Mouse (Mus musculus): ENCODE measurements around the gene Fam78b.

Fam78b gene

DNA sequence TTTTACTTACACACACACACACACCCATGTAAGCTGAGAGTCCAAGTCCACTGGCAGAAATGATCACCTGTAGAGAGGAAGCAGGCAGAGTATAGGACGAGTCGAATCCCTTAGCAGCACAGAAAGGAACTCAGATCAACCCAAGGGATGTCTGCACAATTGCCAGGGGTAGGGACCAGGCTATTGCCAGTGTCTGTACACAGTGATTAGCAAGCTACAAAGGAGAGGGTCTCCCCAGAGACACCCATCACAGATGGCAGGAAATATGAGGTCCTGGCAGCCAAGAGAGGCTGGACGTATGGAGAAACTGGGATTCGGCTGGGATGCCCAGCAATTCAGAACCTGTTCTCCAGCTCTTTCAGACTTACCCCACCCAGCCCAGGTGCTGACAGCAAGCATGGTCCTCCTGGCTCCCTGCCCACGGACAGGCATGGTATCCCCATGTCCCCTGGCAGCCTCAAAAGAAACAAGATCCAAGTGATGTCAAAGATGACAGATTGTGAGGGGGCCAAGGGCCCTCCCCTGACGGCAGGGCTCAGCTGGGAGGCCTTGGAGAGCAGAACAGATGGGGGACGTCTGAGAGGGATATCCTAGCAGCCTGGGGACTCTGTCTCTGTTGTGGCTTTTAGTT is 12.1 kb downstream of the Fam78b start:
- TF ChIP-seq GATA4 (IDR thresholded peaks at IDR 0.05; ENCODE audit: insufficient replicate concordance, low read length), result no peak

GRCm38 (mm10) chr1:167016269-167016668 is 15.1 kb downstream of the Fam78b start:
- no peak for TF ChIP-seq GATA4 (IDR thresholded peaks at IDR 0.05; ENCODE audit: insufficient replicate concordance, low read length)

DNA sequence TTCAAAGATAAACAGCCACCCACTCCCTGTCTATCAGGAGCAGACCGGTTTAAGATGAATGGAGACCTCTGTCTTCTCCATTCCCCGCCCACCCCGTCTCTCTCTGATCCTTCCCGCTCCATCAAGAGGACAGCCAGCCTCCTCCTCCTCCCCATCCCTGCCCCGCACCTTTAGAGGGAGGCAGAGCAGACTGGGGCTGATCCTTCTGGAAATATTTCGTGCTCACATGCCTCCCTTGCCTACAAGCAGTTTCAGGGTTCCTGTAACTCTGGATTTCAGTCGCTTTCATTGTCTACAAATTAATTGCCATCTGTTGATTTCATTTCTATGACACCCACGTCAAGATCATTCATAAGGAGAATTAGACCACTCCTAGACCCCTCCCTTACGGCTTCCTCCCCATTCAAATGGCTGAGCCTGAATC is 20.8 kb downstream of the Fam78b start:
- no peak for TF ChIP-seq GATA4 (IDR thresholded peaks at IDR 0.05; ENCODE audit: insufficient replicate concordance, low read length)

DNA sequence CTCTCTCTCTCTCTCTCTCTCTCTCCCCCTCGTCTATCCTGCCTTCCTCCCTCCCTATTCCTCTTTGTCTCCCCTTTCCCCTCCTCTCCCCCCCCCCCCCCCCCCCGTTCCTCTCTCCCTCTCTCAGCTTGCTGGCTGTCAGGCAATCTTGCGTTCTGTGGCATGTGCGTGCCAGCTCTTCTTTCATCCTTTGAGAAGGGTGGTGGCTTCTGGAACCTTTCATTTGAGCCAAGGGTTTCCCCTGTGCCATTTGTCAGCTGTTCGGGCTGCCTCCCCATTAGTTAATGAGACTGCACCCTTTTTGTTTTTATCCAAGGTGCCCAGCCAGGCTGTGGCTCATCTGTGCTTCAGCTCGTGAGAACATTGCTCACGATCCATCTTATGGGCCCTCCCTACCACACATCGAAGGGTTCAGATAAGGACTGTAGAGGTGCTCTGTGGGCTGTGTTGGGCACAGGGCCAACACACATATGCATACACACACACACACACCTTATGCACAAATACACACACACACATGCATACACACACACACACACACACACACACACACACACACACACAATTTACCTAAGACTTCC is 21.4 kb downstream of the Fam78b start:
- no peak for TF ChIP-seq GATA4 (IDR thresholded peaks at IDR 0.05; ENCODE audit: insufficient replicate concordance, low read length)

- no peak for TF ChIP-seq GATA4 (IDR thresholded peaks at IDR 0.05; ENCODE audit: insufficient replicate concordance, low read length)
These were observed 22.6 kb downstream of the Fam78b start for GRCm38 (mm10) chr1:167023794-167024193.

DNA sequence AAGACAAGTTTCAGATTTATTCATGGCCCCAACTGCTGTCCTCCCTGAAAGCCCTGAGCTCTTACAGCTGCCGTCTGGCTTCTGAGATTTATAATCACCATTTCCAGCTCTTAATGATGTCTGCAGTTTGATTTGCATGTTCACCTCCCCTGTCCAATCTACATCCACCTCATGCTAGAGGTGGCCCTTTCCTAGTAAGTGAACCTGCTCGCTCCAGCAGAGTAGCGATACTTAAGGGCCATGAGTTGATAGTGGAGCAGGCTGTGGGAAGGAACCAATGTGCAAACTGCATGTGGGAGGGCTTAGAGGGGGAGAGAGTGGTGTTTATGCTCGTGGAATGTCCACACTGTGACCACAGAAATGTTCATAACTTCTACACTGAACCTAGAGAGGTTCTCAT is 23.7 kb downstream of the Fam78b start:
- no peak for TF ChIP-seq GATA4 (IDR thresholded peaks at IDR 0.05; ENCODE audit: insufficient replicate concordance, low read length)

GRCm38 (mm10) chr1:167032046-167032648 is 30.9 kb downstream of the Fam78b start:
- TF ChIP-seq GATA4 (IDR thresholded peaks at IDR 0.05; ENCODE audit: insufficient replicate concordance, low read length), result no peak

- no peak for TF ChIP-seq GATA4 (IDR thresholded peaks at IDR 0.05; ENCODE audit: insufficient replicate concordance, low read length)
These were observed 33.2 kb downstream of the Fam78b start for GRCm38 (mm10) chr1:167034435-167034834.

- TF ChIP-seq GATA4 (IDR thresholded peaks at IDR 0.05; ENCODE audit: insufficient replicate concordance, low read length), result no peak
These were observed 41.3 kb downstream of the Fam78b start for GRCm38 (mm10) chr1:167042558-167042957.

DNA sequence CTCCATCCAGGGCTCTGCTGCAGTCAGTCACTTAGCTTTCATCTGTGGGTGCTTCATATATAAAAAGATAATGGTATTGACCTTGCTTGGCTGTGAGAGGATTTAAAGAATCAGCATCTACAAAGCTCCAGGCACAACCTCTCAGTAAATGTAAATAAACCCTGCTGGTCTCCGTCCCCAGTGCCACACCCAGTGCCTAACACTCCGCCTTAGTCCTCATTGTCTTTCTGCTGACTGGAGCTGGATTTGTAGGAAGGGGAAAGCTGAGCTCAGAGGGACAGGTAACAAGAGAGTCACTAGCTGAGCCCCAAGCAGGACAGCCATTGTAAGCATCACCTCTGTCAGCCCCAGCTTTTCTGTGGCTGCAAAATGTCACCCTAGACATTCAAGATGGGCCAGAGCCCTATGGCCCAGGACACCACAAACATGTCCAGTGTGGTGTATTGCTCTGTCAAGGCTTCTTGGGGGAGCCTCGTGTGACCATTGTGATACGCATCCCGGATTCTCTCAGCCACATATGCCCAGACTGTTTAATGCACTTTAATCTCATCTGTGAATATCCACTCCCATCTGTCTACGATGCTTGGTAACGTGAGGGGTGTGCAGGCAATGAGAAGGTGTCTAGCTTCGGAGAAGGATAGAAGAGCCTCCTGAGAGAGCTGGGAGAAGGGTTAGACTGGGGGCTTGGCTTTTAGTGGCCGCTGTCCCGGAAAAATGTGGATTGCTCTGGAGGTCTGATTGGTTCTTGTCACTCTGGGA is 45.1 kb downstream of the Fam78b start:
- no peak for TF ChIP-seq GATA4 (IDR thresholded peaks at IDR 0.05; ENCODE audit: insufficient replicate concordance, low read length)

DNA sequence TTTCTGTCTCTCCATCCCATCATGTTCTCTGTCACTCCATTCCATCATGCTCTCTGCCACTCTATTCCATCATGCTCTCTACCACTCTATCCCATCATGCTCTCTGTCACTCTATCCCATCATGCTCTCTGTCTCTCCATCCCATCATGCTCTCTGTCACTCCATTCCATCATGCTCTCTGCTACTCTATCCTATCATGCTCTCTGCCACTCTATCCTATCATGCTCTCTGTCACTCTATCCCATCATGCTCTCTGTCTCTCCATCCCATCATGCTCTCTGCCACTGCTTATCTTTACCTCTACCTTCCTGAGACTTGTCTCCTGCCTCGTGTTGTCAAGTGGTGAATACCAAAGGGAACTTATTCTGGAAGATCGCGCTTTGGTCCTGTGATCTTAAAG is 49.6 kb downstream of the Fam78b start:
- TF ChIP-seq GATA4 (IDR thresholded peaks at IDR 0.05; ENCODE audit: insufficient replicate concordance, low read length), result no peak

DNA sequence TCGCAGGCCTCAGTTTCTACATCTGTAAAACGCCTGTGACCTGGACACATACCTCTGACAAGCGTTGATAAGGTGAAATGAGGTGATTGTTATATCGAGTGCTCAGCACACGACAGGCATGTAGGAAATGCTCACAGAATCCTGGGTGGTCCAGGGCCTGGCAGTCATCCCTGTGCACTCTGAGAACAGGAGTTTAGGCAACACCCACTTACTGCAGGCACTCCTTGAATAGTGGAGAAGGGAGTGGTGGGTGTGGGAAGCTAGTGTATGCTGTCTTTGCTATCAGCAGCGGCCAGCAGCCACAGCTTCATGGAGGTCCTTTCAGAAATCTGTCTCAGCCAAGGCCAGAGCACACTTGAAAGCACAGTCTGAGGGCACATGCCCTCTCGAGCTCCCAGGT is 52.8 kb downstream of the Fam78b start:
- TF ChIP-seq GATA4 (IDR thresholded peaks at IDR 0.05; ENCODE audit: insufficient replicate concordance, low read length), result no peak

DNA sequence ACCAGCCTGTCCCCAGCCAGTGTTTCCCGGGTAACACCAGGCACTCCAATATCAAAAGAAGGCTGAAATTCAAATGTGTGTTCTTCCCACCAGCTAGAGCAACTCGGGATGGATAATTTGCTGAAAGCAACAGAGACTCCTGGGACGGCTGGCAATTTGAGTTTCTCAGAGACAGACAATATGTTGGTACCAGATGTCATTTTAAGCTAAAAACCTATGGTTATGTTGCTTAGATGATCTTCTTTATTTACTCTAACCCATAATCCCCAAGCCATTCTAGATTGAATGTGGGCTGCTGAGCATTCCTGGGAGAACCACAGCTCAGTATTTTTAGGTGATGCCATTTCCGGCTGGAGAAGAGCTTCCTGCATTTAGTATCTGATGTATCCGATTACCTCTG is 56.3 kb downstream of the Fam78b start:
- no peak for TF ChIP-seq GATA4 (IDR thresholded peaks at IDR 0.05; ENCODE audit: insufficient replicate concordance, low read length)

- no peak for TF ChIP-seq GATA4 (IDR thresholded peaks at IDR 0.05; ENCODE audit: insufficient replicate concordance, low read length)
These were observed 58.5 kb downstream of the Fam78b start for GRCm38 (mm10) chr1:167059550-167060285.

DNA sequence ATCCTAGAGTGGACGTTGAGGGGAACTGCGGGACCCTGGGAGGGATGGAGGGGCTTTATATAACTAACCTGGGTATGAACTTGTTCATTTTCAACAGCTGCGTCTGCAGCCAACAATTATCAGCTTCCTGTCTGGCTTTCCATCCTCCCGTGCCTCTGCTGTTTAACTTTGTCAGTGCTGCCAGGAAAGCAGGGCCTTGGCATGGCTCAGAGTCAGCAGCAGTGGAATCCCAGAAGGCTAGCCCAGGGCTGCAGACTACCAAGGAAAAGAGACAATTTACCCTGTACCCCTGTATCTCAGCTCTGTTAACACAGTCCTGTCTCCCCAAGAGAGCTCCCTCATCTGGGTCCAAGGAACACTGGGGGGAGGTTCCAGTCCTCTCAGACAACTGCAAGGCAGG is 62.8 kb downstream of the Fam78b start:
- no peak for TF ChIP-seq GATA4 (IDR thresholded peaks at IDR 0.05; ENCODE audit: insufficient replicate concordance, low read length)

All from liver, adult (tissue).